23 mouse cellular contexts compared by ENCODE assay signal in genomic region chr14:58783201-58783600, GRCm38 (mm10).
DNase-seq lines count a peak whose midpoint lies in the region; ATAC-seq and TF ChIP-seq lines count a peak whose summit lies in the region.
"Had no signal": no experiment of that assay in that cellular context is flagged by ENCODE, and none has a peak within 500 bp of the region (broad histone marks: within the 10 kb centered on the region; RNA-seq: fewer than 3 reads in every experiment).

No protein-coding gene starts in this region.

- ATAC-seq in embryonic facial prominence, embryonic 14.5 days (ENCODE audit: low read depth), result no peak
- ATAC-seq in heart, embryonic 11.5 days (replicated peaks; ENCODE audit: insufficient number of reproducible peaks, low FRiP score, low TSS enrichment), result no peak
- ATAC-seq in kidney, embryonic 16.5 days (ENCODE audit: low FRiP score, low TSS enrichment), result no peak
- ATAC-seq: forebrain, embryonic 13.5 days; forebrain, embryonic 16.5 days; hindbrain, embryonic 16.5 days; intestine, embryonic 15.5 days; Patski had no signal

- H3K79me2 ChIP-seq in heart, adult 2 months (replicated peaks; ENCODE audit: control insufficient read depth, insufficient read depth, low read length), result no peaks in the 10 kb centered on the region

- no peak overlapping the region for H3K4me3 ChIP-seq in embryonic facial prominence, embryonic 14.5 days (ENCODE audit: low read depth, low read length)
- no peak overlapping the region for H3K4me3 ChIP-seq in embryonic facial prominence, embryonic 10.5 days
- no peak overlapping the region for H3K4me3 ChIP-seq in heart, adult 2 months
- no peak overlapping the region for H3K4me3 ChIP-seq in heart, embryonic 11.5 days (ENCODE audit: low read depth, low read length)
- no peak overlapping the region for H3K4me3 ChIP-seq in kidney, embryonic 16.5 days (ENCODE audit: low read length)
- H3K4me3 ChIP-seq: embryonic facial prominence, embryonic 13.5 days; forebrain, embryonic 10.5 days; forebrain, embryonic 13.5 days; heart, embryonic 13.5 days; hindbrain, embryonic 10.5 days; hindbrain, embryonic 13.5 days; intestine, embryonic 15.5 days had no signal

- H3K27ac ChIP-seq in embryonic facial prominence, embryonic 14.5 days (replicated peaks; ENCODE audit: low read depth, low read length), result no peak overlapping the region
- no peak overlapping the region for H3K27ac ChIP-seq in embryonic facial prominence, embryonic 10.5 days (replicated peaks)
- peak overlapping the region; percentile 67 for H3K27ac ChIP-seq in heart, adult 2 months
- no peak overlapping the region for H3K27ac ChIP-seq in heart, embryonic 11.5 days (ENCODE audit: low read depth, low read length)
- no peak overlapping the region for H3K27ac ChIP-seq in kidney, embryonic 16.5 days (ENCODE audit: low read length)
- H3K27ac ChIP-seq: embryonic facial prominence, embryonic 13.5 days; forebrain, embryonic 10.5 days; forebrain, embryonic 13.5 days; heart, embryonic 13.5 days; hindbrain, embryonic 10.5 days; hindbrain, embryonic 13.5 days; intestine, embryonic 15.5 days had no signal

- no peak overlapping the region for H3K4me2 ChIP-seq in embryonic facial prominence, embryonic 14.5 days (ENCODE audit: low read depth, low read length)
- H3K4me2 ChIP-seq in heart, embryonic 11.5 days, result no peak overlapping the region
- H3K4me2 ChIP-seq in kidney, embryonic 16.5 days (replicated peaks; ENCODE audit: low read depth, low read length), result no peak overlapping the region
- H3K4me2 ChIP-seq: embryonic facial prominence, embryonic 13.5 days; forebrain, embryonic 13.5 days; heart, embryonic 13.5 days; hindbrain, embryonic 13.5 days; intestine, embryonic 15.5 days had no signal

- no peak for TF ChIP-seq CTCF in heart, adult 2 months (IDR thresholded peaks at IDR 0.05)

- no peaks in the 10 kb centered on the region for H3K36me3 ChIP-seq in embryonic facial prominence, embryonic 14.5 days (ENCODE audit: control insufficient read depth, insufficient read depth, low read length)
- H3K36me3 ChIP-seq in embryonic facial prominence, embryonic 10.5 days (replicated peaks), result no peaks in the 10 kb centered on the region
- peaks cover 7% of the 10 kb centered on the region for H3K36me3 ChIP-seq in heart, adult 2 months (ENCODE audit: control insufficient read depth, insufficient read depth, low read length)
- H3K36me3 ChIP-seq in heart, embryonic 11.5 days (ENCODE audit: control insufficient read depth, insufficient read depth, low read length), result no peaks in the 10 kb centered on the region
- no peaks in the 10 kb centered on the region for H3K36me3 ChIP-seq in kidney, embryonic 16.5 days (ENCODE audit: insufficient read depth, low read length)
- H3K36me3 ChIP-seq: embryonic facial prominence, embryonic 13.5 days; forebrain, embryonic 10.5 days; heart, embryonic 13.5 days; hindbrain, embryonic 10.5 days; hindbrain, embryonic 13.5 days; intestine, embryonic 15.5 days had no signal

- TF ChIP-seq EP300 in heart, adult 2 months (IDR thresholded peaks at IDR 0.05; ENCODE audit: insufficient read depth, low read depth, low read length), result no peak

- DNase-seq in embryonic facial prominence, embryonic 14.5 days (ENCODE audit: low spot score), result peak; percentile 19
- DNase-seq in embryonic facial prominence, embryonic 10.5 days (ENCODE audit: low spot score), result no peak
- DNase-seq in heart, adult 2 months, result no peak
- peak; percentile 7 for DNase-seq in kidney, postnatal 14 days
- DNase-seq: adrenal gland, postnatal 10 days; adrenal gland, postnatal 36 days; cerebellum, adult 11 months; cerebellum, adult 2 months; cerebellum, adult 9-11 months; cerebellum, postnatal 25 days; gastrocnemius, postnatal 14 days had no signal

- no peaks in the 10 kb centered on the region for H3K27me3 ChIP-seq in embryonic facial prominence, embryonic 14.5 days (replicated peaks; ENCODE audit: control insufficient read depth, insufficient read depth, low read length)
- no peaks in the 10 kb centered on the region for H3K27me3 ChIP-seq in embryonic facial prominence, embryonic 10.5 days (replicated peaks; ENCODE audit: low read depth, poor library complexity, severe bottlenecking)
- H3K27me3 ChIP-seq in heart, adult 2 months (ENCODE audit: control insufficient read depth, insufficient read depth, low read length), result no peaks in the 10 kb centered on the region
- H3K27me3 ChIP-seq in heart, embryonic 11.5 days (ENCODE audit: control insufficient read depth, insufficient read depth, low read length), result no peaks in the 10 kb centered on the region
- no peaks in the 10 kb centered on the region for H3K27me3 ChIP-seq in kidney, embryonic 16.5 days (ENCODE audit: insufficient read depth, low read length)
- H3K27me3 ChIP-seq: embryonic facial prominence, embryonic 13.5 days; forebrain, embryonic 13.5 days; heart, embryonic 13.5 days; hindbrain, embryonic 13.5 days; intestine, embryonic 15.5 days; Patski had no signal

- intact Hi-C loops in heart, adult 2 months (cut with DNase I), result no loop called here

- no peak overlapping the region for H3K9ac ChIP-seq in embryonic facial prominence, embryonic 14.5 days (ENCODE audit: low read depth, low read length)
- H3K9ac ChIP-seq in heart, adult 2 months (ENCODE audit: low read depth, low read length), result no peak overlapping the region
- no peak overlapping the region for H3K9ac ChIP-seq in heart, embryonic 11.5 days (ENCODE audit: low read depth, low read length)
- H3K9ac ChIP-seq in kidney, embryonic 16.5 days (replicated peaks; ENCODE audit: low read length), result no peak overlapping the region
- H3K9ac ChIP-seq: embryonic facial prominence, embryonic 13.5 days; forebrain, embryonic 13.5 days; heart, embryonic 13.5 days; hindbrain, embryonic 13.5 days; intestine, embryonic 15.5 days had no signal

- no peaks in the 10 kb centered on the region for H3K9me3 ChIP-seq in embryonic facial prominence, embryonic 14.5 days (ENCODE audit: control insufficient read depth, low read length)
- no peaks in the 10 kb centered on the region for H3K9me3 ChIP-seq in embryonic facial prominence, embryonic 10.5 days
- H3K9me3 ChIP-seq in heart, embryonic 11.5 days (replicated peaks; ENCODE audit: control insufficient read depth, low read length), result no peaks in the 10 kb centered on the region
- no peaks in the 10 kb centered on the region for H3K9me3 ChIP-seq in kidney, embryonic 16.5 days (ENCODE audit: low read length)
- H3K9me3 ChIP-seq: embryonic facial prominence, embryonic 13.5 days; forebrain, embryonic 10.5 days; forebrain, embryonic 13.5 days; heart, embryonic 13.5 days; hindbrain, embryonic 10.5 days; hindbrain, embryonic 13.5 days; intestine, embryonic 15.5 days had no signal

- 62% methylated on average over 1 of the region's 1 CpGs for WGBS in embryonic facial prominence, embryonic 14.5 days
- whole genome bisulfite sequencing in embryonic facial prominence, embryonic 10.5 days, result 73% methylated on average over 1 of the region's 1 CpGs
- WGBS in heart, adult 2 months, result 9% methylated on average over 1 of the region's 1 CpGs
- WGBS in heart, embryonic 11.5 days (ENCODE audit: insufficient replicate concordance), result 48% methylated on average over 1 of the region's 1 CpGs
- WGBS in kidney, embryonic 16.5 days, result 56% methylated on average over 1 of the region's 1 CpGs

- no peak for TF ChIP-seq POLR2A in heart, adult 2 months (IDR thresholded peaks at IDR 0.05; ENCODE audit: insufficient read depth, low read depth, low read length)

- H3K4me1 ChIP-seq in embryonic facial prominence, embryonic 14.5 days (ENCODE audit: control insufficient read depth, insufficient read depth, low read length), result peaks cover 13% of the 10 kb centered on the region; the same call in 1 of the 2 replicates
- peaks cover 6% of the 10 kb centered on the region; the same call in 1 of the 2 replicates for H3K4me1 ChIP-seq in embryonic facial prominence, embryonic 10.5 days
- peaks cover 15% of the 10 kb centered on the region for H3K4me1 ChIP-seq in heart, adult 2 months (ENCODE audit: control insufficient read depth, insufficient read depth, low read length)
- peaks cover 2% of the 10 kb centered on the region; the same call in 1 of the 2 replicates for H3K4me1 ChIP-seq in heart, embryonic 11.5 days (ENCODE audit: control insufficient read depth, insufficient read depth, low read length)
- no peaks in the 10 kb centered on the region for H3K4me1 ChIP-seq in kidney, embryonic 16.5 days (ENCODE audit: insufficient read depth, low read length)
- H3K4me1 ChIP-seq: hindbrain, embryonic 10.5 days; hindbrain, embryonic 13.5 days; intestine, embryonic 15.5 days had no signal

Comparison
In these comparisons a context has a peak if more than half of its experiments do, and no peak if none do; other contexts are left out.
1. DNase-seq: peak in embryonic facial prominence, embryonic 14.5 days (single experiment) and kidney, postnatal 14 days (single experiment); none in embryonic facial prominence, embryonic 10.5 days (single experiment) and heart, adult 2 months (0 of 2).